Mouse (Mus musculus) C2C12 (cell line): Measurements from ENCODE around the gene Trim44.

Source experiments
- CEBPB ChIP-seq: IDR thresholded peaks from one replicate; pipeline ENCODE4 v1.6.1; 2011; ENCODE audit warnings: low read depth, mild to moderate bottlenecking, control low read depth, moderate library complexity
- CTCF ChIP-seq: IDR thresholded peaks from one replicate; pipeline ENCODE4 v1.5.1; 2011; ENCODE audit not compliant: control insufficient read depth, insufficient read depth, insufficient read length
- FOSL1 ChIP-seq: IDR thresholded peaks from one replicate; pipeline ENCODE4 v1.8.0; 2011; ENCODE audit warnings: mild to moderate bottlenecking, low read length; ENCODE audit not compliant: poor library complexity, insufficient read depth, severe bottlenecking
- MAX ChIP-seq: IDR thresholded peaks from one replicate; pipeline ENCODE4 v1.6.1; 2011; ENCODE audit warnings: mild to moderate bottlenecking, control low read depth
- MYOD1 ChIP-seq: IDR thresholded peaks from one replicate; pipeline ENCODE4 v1.6.1; 2011; ENCODE audit warnings: low read depth; ENCODE audit not compliant: control insufficient read depth, insufficient read length
- MYOG ChIP-seq: IDR thresholded peaks from one replicate; pipeline ENCODE4 v1.6.1; 2011; ENCODE audit not compliant: control insufficient read depth, insufficient read length; ENCODE audit errors: extremely low read depth
- USF1 ChIP-seq: IDR thresholded peaks from one replicate; pipeline ENCODE4 v1.6.1; 2011; ENCODE audit warnings: low read depth, mild to moderate bottlenecking, control low read depth, moderate library complexity

DNA sequence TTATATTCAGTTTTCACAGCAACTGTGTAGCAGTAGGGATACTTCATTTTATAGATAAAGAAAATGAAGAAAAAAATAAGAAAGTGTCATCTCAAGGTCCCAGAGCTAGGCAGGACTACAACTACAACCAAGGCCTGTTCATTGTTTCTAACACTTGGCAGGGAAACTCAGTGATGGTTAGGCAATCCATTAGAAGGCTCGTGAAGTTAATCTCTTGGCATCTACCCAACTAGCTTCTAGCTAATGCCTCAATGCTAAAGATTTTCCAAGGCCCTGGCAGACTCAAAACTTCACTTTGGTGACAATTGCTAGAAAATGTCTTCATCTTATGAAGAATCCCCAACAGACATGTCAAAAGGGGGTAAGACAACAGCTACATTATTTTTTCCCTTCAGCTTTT, 93.0 kb downstream of the Trim44 start:
- TF ChIP-seq CTCF (no peak), MAX (no peak), USF1 (no peak), MYOD1 (no peak), FOSL1 (no peak), MYOG (no peak), CEBPB (no peak)
